Mouse (Mus musculus): ENCODE data around the gene Pth2.

The Pth2 gene

GRCm38 (mm10) chr7:45224826-45225225, 44.0 kb downstream of the Pth2 start:
- in situ Hi-C loops (cut with MboI; ENCODE audit: unreplicated experiment in 2 of 2) = no loop called here

- in situ Hi-C loops (cut with MboI; ENCODE audit: unreplicated experiment in 2 of 2) = no loop called here
These were observed 45.6 kb downstream of the Pth2 start for GRCm38 (mm10) chr7:45226421-45226820.

GRCm38 (mm10) chr7:45228548-45228947, 47.8 kb downstream of the Pth2 start:
- in situ Hi-C loops (cut with MboI; ENCODE audit: unreplicated experiment in 2 of 2) = no loop called here

GRCm38 (mm10) chr7:45229046-45229445, 48.3 kb downstream of the Pth2 start:
- in situ Hi-C loops (cut with MboI; ENCODE audit: unreplicated experiment in 2 of 2) = no loop called here

GRCm38 (mm10) chr7:45229459-45230203, 48.8 kb downstream of the Pth2 start:
- in situ Hi-C loops (cut with MboI; ENCODE audit: unreplicated experiment in 2 of 2) = no loop called here

GRCm38 (mm10) chr7:45231192-45231591, 50.4 kb downstream of the Pth2 start:
- in situ Hi-C loops (cut with MboI; ENCODE audit: unreplicated experiment in 2 of 2) = no loop called here

Measured in v-Abl transformed pro-B cells (cell line).